ENCODE assay signal across 15 mouse cellular contexts in the genomic region with DNA sequence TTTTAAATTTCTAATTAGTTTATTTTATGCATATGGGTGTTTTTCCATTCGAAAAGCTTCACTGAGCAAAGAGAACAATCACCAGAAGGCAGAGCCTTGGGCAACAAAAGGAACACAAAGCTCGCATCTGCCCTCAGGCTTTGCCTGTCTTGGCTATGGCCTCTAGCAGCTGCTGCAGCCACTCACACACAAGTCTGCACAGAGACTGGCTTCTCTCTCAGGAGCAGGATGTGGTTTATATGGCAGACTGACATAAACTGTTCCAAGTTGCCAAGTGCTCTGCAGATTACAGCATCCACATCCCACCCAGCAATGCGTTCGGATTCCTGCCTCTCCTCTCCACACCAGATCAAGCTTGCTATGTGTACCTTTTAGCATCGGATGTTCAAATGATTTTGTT. TPM values are rescaled to one million over a fixed set of nuclear protein-coding genes. Genes with fewer than 3 reads are reported as not detected.
A peak's percentile ranks its signal among the peaks of the same experiment; 100 is the strongest.
DNase-seq lines count a peak whose midpoint lies in the region; ATAC-seq and TF ChIP-seq lines count a peak whose summit lies in the region.
"Had no signal": no experiment of that assay in that cellular context is flagged by ENCODE, and none has a peak within 500 bp of the region (broad histone marks: within the 10 kb centered on the region; RNA-seq: fewer than 3 reads in every experiment).

No protein-coding gene starts in this region.

- no peak overlapping the region for H3K27ac ChIP-seq in ES-E14 (ENCODE audit: insufficient read depth, low read depth, low read length, poor library complexity, severe bottlenecking)
- H3K27ac ChIP-seq in hindbrain, embryonic 16.5 days (ENCODE audit: low read depth, low read length), result no peak overlapping the region
- H3K27ac ChIP-seq: heart, embryonic 13.5 days; hindbrain, embryonic 14.5 days; liver, embryonic 15.5 days had no signal

- no peak overlapping the region for H3K4me3 ChIP-seq in ES-E14 (ENCODE audit: insufficient read depth in 1 of 2, low read depth in 1 of 2, low read length in 2 of 2, poor library complexity in 1 of 2, severe bottlenecking in 1 of 2)
- H3K4me3 ChIP-seq in hindbrain, embryonic 16.5 days (ENCODE audit: low read length), result no peak overlapping the region
- H3K4me3 ChIP-seq: heart, embryonic 13.5 days; liver, embryonic 15.5 days; megakaryocyte, embryonic 14.5 days had no signal

- ATAC-seq in inflammation-experienced regulatory T-cells, adult 6 months, result peak; percentile 52
- ATAC-seq in hindbrain, embryonic 16.5 days, result no peak

- H3K4me1 ChIP-seq in ES-E14 (ENCODE audit: control insufficient read depth in 2 of 2, insufficient read depth in 2 of 2, low read length in 2 of 2, poor library complexity in 1 of 2), result no peaks in the 10 kb centered on the region
- no peaks in the 10 kb centered on the region for H3K4me1 ChIP-seq in hindbrain, embryonic 16.5 days (ENCODE audit: control insufficient read depth, insufficient read depth, low read depth, low read length)

- no peak overlapping the region for H3K9ac ChIP-seq in ES-E14 (ENCODE audit: insufficient read depth, low read depth, low read length, poor library complexity, severe bottlenecking)
- H3K9ac ChIP-seq in hindbrain, embryonic 16.5 days (ENCODE audit: low read depth, low read length), result no peak overlapping the region
- H3K9ac ChIP-seq: heart, embryonic 13.5 days; hindbrain, embryonic 14.5 days; liver, embryonic 15.5 days had no signal

- H3K27me3 ChIP-seq in hindbrain, embryonic 16.5 days (replicated peaks; ENCODE audit: control insufficient read depth, insufficient read depth, low read length), result no peaks in the 10 kb centered on the region
- H3K27me3 ChIP-seq: heart, embryonic 13.5 days; liver, embryonic 15.5 days; megakaryocyte, embryonic 14.5 days had no signal

- H3K4me2 ChIP-seq in hindbrain, embryonic 16.5 days (ENCODE audit: low read length), result no peak overlapping the region
- H3K4me2 ChIP-seq: heart, embryonic 13.5 days; hindbrain, embryonic 14.5 days; liver, embryonic 15.5 days had no signal

- no peaks in the 10 kb centered on the region for H3K36me3 ChIP-seq in ES-E14 (ENCODE audit: control insufficient read depth, insufficient read depth, low read length, poor library complexity, severe bottlenecking)
- H3K36me3 ChIP-seq in hindbrain, embryonic 16.5 days (ENCODE audit: control insufficient read depth, insufficient read depth, low read length), result no peaks in the 10 kb centered on the region
- H3K36me3 ChIP-seq: liver, embryonic 15.5 days had no signal

- 71% methylated on average over 5 of the region's 5 CpGs for WGBS in hindbrain, embryonic 16.5 days

- in situ Hi-C loops in ES-E14 (cut with MboI; ENCODE audit: low sequenced_read_pairs in 2 of 2, unreplicated experiment in 2 of 2), result no loop called here

- H3K9me3 ChIP-seq in ES-E14 (ENCODE audit: control insufficient read depth, insufficient read depth, low read depth, low read length), result no peaks in the 10 kb centered on the region
- H3K9me3 ChIP-seq in hindbrain, embryonic 16.5 days (ENCODE audit: control insufficient read depth, low read length), result no peaks in the 10 kb centered on the region
- H3K9me3 ChIP-seq: heart, embryonic 13.5 days; liver, embryonic 15.5 days; megakaryocyte, embryonic 14.5 days had no signal

- peak; percentile 48 for DNase-seq in layer of hippocampus, adult 9-11 months
- no peak for DNase-seq in layer of hippocampus, postnatal 10 days (ENCODE audit: low spot score in 2 of 2)
- peak; percentile 11 for DNase-seq in ES-E14 (ENCODE audit: low read depth, low spot score)
- DNase-seq in thymus, postnatal 14 days, result peak; percentile 36
- DNase-seq in right cerebral cortex, adult 2 months (ENCODE audit: low spot score in 2 of 2), result no peak
- DNase-seq: adrenal gland, postnatal 10 days; cerebellum, adult 18-20 months; kidney, postnatal 25 days; spleen, adult 18-20 months had no signal

TF ChIP-seq in ES-E14, 5 proteins besides CTCF, POLR2A, EP300 and RAD21:
- TF ChIP-seq ZNF384 (IDR thresholded peaks at IDR 0.05; ENCODE audit: low read depth, low read length) (no peak), MAFK (IDR thresholded peaks at IDR 0.05; ENCODE audit: insufficient read depth, low read depth, low read length) (no peak), ZC3H11A (IDR thresholded peaks at IDR 0.05; ENCODE audit: borderline replicate concordance, low read depth, low read length) (no peak), CHD2 (IDR thresholded peaks at IDR 0.05; ENCODE audit: low read depth, low read length) (no peak), HCFC1 (IDR thresholded peaks at IDR 0.05; ENCODE audit: borderline replicate concordance, insufficient read depth, low read length) (no peak)

RNA-seq across cellular contexts. Expression of gene Zfyve21, which starts 37.8 kb away (rescaled TPM):
- 10 to 100 TPM; 21.5 to 22.0 TPM for total RNA-seq in layer of hippocampus, postnatal 10 days (2021)
- total RNA-seq in ES-E14 (2012; rRNA removed), result 27.0 and 33.5 TPM in 2 replicates
- polyA plus RNA-seq in inflammation-experienced regulatory T-cells, adult 6 months (2017; shearing (Covaris generic)), result 1 to 10 TPM; 3.5 to 6.8 (median 4.5) TPM
- polyA plus RNA-seq in hindbrain, embryonic 16.5 days (2015; fragmentation: Nextera tagmentation; extraction: Ambion mirVana), result 44.7 and 46.9 TPM in 2 replicates

RNA-seq across cellular contexts. Expression of gene Xrcc3, which starts 38.1 kb away (rescaled TPM):
- 1 to 10 TPM; 3.2 to 4.1 TPM for total RNA-seq in layer of hippocampus, postnatal 10 days (2021)
- total RNA-seq in ES-E14 (2012; rRNA removed), result 19.8 and 21.8 TPM in 2 replicates
- polyA plus RNA-seq in inflammation-experienced regulatory T-cells, adult 6 months (2017; shearing (Covaris generic)), result 1 to 10 TPM; 2.8 to 5.2 (median 4.1) TPM
- 3.3 and 4.2 TPM in 2 replicates for polyA plus RNA-seq in hindbrain, embryonic 16.5 days (2015; fragmentation: Nextera tagmentation; extraction: Ambion mirVana)

RNA-seq across cellular contexts. Expression of gene Ppp1r13b, which starts 56.2 kb away (rescaled TPM):
- total RNA-seq in layer of hippocampus, postnatal 10 days (2021), result 10 to 100 TPM; 66.3 to 69.1 TPM
- total RNA-seq in ES-E14 (2012; rRNA removed), result 4.4 and 4.5 TPM in 2 replicates
- 10 to 100 TPM in 1 of 3 experiments, 1 to 10 TPM in 2; 4.1 to 12.6 (median 8.6) TPM for polyA plus RNA-seq in inflammation-experienced regulatory T-cells, adult 6 months (2017; shearing (Covaris generic))
- polyA plus RNA-seq in hindbrain, embryonic 16.5 days (2015; fragmentation: Nextera tagmentation; extraction: Ambion mirVana), result 17.9 and 36.4 TPM in 2 replicates

Comparison
In these comparisons a context has a peak if more than half of its experiments do, and no peak if none do; other contexts are left out.
1. DNase-seq: peak in layer of hippocampus, adult 9-11 months (single experiment), ES-E14 (single experiment) and thymus, postnatal 14 days (single experiment); none in layer of hippocampus, postnatal 10 days (0 of 2) and right cerebral cortex, adult 2 months (0 of 2).
2. RNA of gene Ppp1r13b, which starts 56.2 kb away (total RNA-seq): 66.3 to 69.1 TPM in layer of hippocampus, postnatal 10 days; 4.4 to 4.5 TPM in ES-E14; every median in the first group is over 10 times any median in the second.